In genomic region chr11:105958566-105958965, GRCm38 (mm10) we compare ENCODE assay signal across 21 mouse cellular contexts. TPM values are rescaled to one million over a fixed set of nuclear protein-coding genes. Genes with fewer than 3 reads are reported as not detected.
"Had no signal": no experiment of that assay in that cellular context is flagged by ENCODE, and none has a peak within 500 bp of the region (broad histone marks: within the 10 kb centered on the region; RNA-seq: fewer than 3 reads in every experiment).

No protein-coding gene starts in this region.

- H3K4me1 ChIP-seq: neural tube, embryonic 13.5 days had no signal

- H3K27ac ChIP-seq: kidney, embryonic 15.5 days; limb, embryonic 13.5 days; liver, embryonic 14.5 days; neural tube, embryonic 13.5 days had no signal

- DNase-seq: kidney, adult 2 months; kidney, postnatal 14 days; left cerebral cortex, postnatal 4 days; lung, embryonic 14.5 days; midbrain, embryonic 14.5 days; right cerebral cortex, postnatal 14 days; thymus, adult 18-20 months; thymus, postnatal 14 days had no signal

- H3K9ac ChIP-seq: kidney, embryonic 15.5 days; limb, embryonic 13.5 days; liver, embryonic 14.5 days; lung, embryonic 14.5 days; neural tube, embryonic 13.5 days had no signal

- H3K9me3 ChIP-seq: kidney, embryonic 15.5 days; limb, embryonic 13.5 days; neural tube, embryonic 13.5 days had no signal

- H3K4me3 ChIP-seq: kidney, embryonic 15.5 days; limb, embryonic 13.5 days; neural tube, embryonic 13.5 days had no signal

- H3K36me3 ChIP-seq: kidney, embryonic 15.5 days; limb, embryonic 13.5 days; neural tube, embryonic 13.5 days had no signal

- H3K4me2 ChIP-seq: kidney, embryonic 15.5 days; limb, embryonic 13.5 days; neural tube, embryonic 13.5 days had no signal

- H3K27me3 ChIP-seq: kidney, embryonic 15.5 days; limb, embryonic 13.5 days; neural tube, embryonic 13.5 days had no signal

- ATAC-seq: intestine, embryonic 16.5 days had no signal

RNA-seq across cellular contexts. Expression of gene Ace3, which starts 35.9 kb away (rescaled TPM):
- total RNA-seq: layer of hippocampus, adult 8-10 months; layer of hippocampus, postnatal 14 days; left cerebral cortex, adult 18-20 months; left cerebral cortex, postnatal 10 days; left cerebral cortex, postnatal 4 days; liver, adult 2 months; megakaryocyte progenitor cell, adult 5-6 weeks had no signal
- polyA plus RNA-seq: kidney, embryonic 15.5 days; large intestine, adult 2 months; limb, embryonic 13.5 days; liver, adult 2 months; liver, embryonic 14.5 days; lung, embryonic 14.5 days; neural tube, embryonic 13.5 days; stomach, embryonic 16.5 days had no signal

RNA-seq across cellular contexts. Expression of gene Kcnh6, which starts 49.4 kb away (rescaled TPM):
- total RNA-seq: liver, adult 2 months had no signal
- polyA plus RNA-seq: liver, adult 2 months had no signal
